Mouse (Mus musculus): ENCODE results near the gene Agbl4.

Gene Agbl4

GRCm38 (mm10) chr4:111579115-111579862 lies 1181.8 kb downstream of the Agbl4 start:
- DNase-seq (ENCODE audit: low read depth, low spot score) = no peak

GRCm38 (mm10) chr4:111579863-111580224 lies 1182.4 kb downstream of the Agbl4 start:
- peak; percentile 48 for DNase-seq (ENCODE audit: low read depth, low spot score)

GRCm38 (mm10) chr4:111580239-111580638 lies 1182.8 kb downstream of the Agbl4 start:
- no peak for DNase-seq (ENCODE audit: low read depth, low spot score)

GRCm38 (mm10) chr4:111583562-111584237 lies 1186.2 kb downstream of the Agbl4 start:
- peak; percentile 50 for DNase-seq (ENCODE audit: low read depth, low spot score)

- no peak for DNase-seq (ENCODE audit: low read depth, low spot score)
Observed at GRCm38 (mm10) chr4:111584286-111584685, 1186.8 kb downstream of the Agbl4 start.

GRCm38 (mm10) chr4:111588211-111588610 lies 1190.8 kb downstream of the Agbl4 start:
- no peak for DNase-seq (ENCODE audit: low read depth, low spot score)

- no peak for DNase-seq (ENCODE audit: low read depth, low spot score)
Observed at GRCm38 (mm10) chr4:111589467-111590170, 1192.2 kb downstream of the Agbl4 start.

- no peak for DNase-seq (ENCODE audit: low read depth, low spot score)
Observed at GRCm38 (mm10) chr4:111594655-111595295, 1197.3 kb downstream of the Agbl4 start.

- DNase-seq (ENCODE audit: low read depth, low spot score) = peak; percentile 39
Observed at GRCm38 (mm10) chr4:111597249-111597661, 1199.8 kb downstream of the Agbl4 start.

GRCm38 (mm10) chr4:111597986-111598385 lies 1200.5 kb downstream of the Agbl4 start:
- peak; percentile 81 for DNase-seq (ENCODE audit: low read depth, low spot score)

- no peak for DNase-seq (ENCODE audit: low read depth, low spot score)
Observed at GRCm38 (mm10) chr4:111603194-111603593, 1205.7 kb downstream of the Agbl4 start.

GRCm38 (mm10) chr4:111607826-111608500 lies 1210.5 kb downstream of the Agbl4 start:
- DNase-seq (ENCODE audit: low read depth, low spot score) = peak; percentile 43

GRCm38 (mm10) chr4:111621865-111622264 lies 1224.4 kb downstream of the Agbl4 start:
- peak; percentile 37 for DNase-seq (ENCODE audit: low read depth, low spot score)

- DNase-seq (ENCODE audit: low read depth, low spot score) = peak; percentile 46
Observed at GRCm38 (mm10) chr4:111624914-111625313, 1227.5 kb downstream of the Agbl4 start.

- peak; percentile 82 for DNase-seq (ENCODE audit: low read depth, low spot score)
Observed at GRCm38 (mm10) chr4:111626118-111626830, 1228.8 kb downstream of the Agbl4 start.

GRCm38 (mm10) chr4:111632615-111633014 lies 1235.2 kb downstream of the Agbl4 start:
- peak; percentile 15 for DNase-seq (ENCODE audit: low read depth, low spot score)

- peak; percentile 23 for DNase-seq (ENCODE audit: low read depth, low spot score)
Observed at GRCm38 (mm10) chr4:111635538-111636124, 1238.2 kb downstream of the Agbl4 start.

- DNase-seq (ENCODE audit: low read depth, low spot score) = no peak
Observed at GRCm38 (mm10) chr4:111638948-111639708, 1241.7 kb downstream of the Agbl4 start.

- DNase-seq (ENCODE audit: low read depth, low spot score) = no peak
Observed at GRCm38 (mm10) chr4:111645117-111645830, 1247.8 kb downstream of the Agbl4 start.

Measured in brain, adult 2 months (tissue).